Mouse (Mus musculus) liver, embryonic 13.5 days (tissue): ENCODE measurements at regions not wholly inside any gene's neighbourhood (a gene's known extent, or its start where the extent isn't known, plus 50 kb on each side); places are given as distances from the start of the nearest gene placed in this dataset.
A peak's percentile ranks its signal among the peaks of the same experiment; 100 is the strongest.

ENCODE experiments used
- ATAC-seq: fragments of 200-750 bp; cut with Nextera tagmentation; 2 replicates; pipeline ENCODE4 v1.8.0; 2017; ENCODE audit warnings: low read depth, mild to moderate bottlenecking, moderate number of reproducible peaks, moderate library complexity
- DNase-seq: peaks from one replicate; pipeline ENCODE4 v3.0.0; 2022
- H3K27ac ChIP-seq: fragments of 300-500 bp; sonication (generic); 2 replicates; pipeline ENCODE4 v1.5.1; 2015; ENCODE audit warnings: moderate library complexity, mild to moderate bottlenecking, inconsistent platforms
- H3K27me3 ChIP-seq: fragments of 300-500 bp; sonication (generic); 2 replicates; pipeline ENCODE4 v1.6.1; 2015; ENCODE audit warnings: mild to moderate bottlenecking, inconsistent platforms
- H3K36me3 ChIP-seq: fragments of 300-500 bp; sonication (generic); 2 replicates; pipeline ENCODE4 v1.6.1; 2015; ENCODE audit warnings: mild to moderate bottlenecking, inconsistent platforms
- H3K4me1 ChIP-seq: fragments of 300-500 bp; sonication (generic); replicated peaks from 2 replicates; pipeline ENCODE4 v1.6.1; 2015; ENCODE audit warnings: inconsistent platforms
- H3K4me2 ChIP-seq: fragments of 300-500 bp; sonication (generic); 2 replicates; pipeline ENCODE4 v1.6.1; 2015; ENCODE audit warnings: inconsistent platforms, mild to moderate bottlenecking, moderate library complexity
- H3K4me3 ChIP-seq: fragments of 300-500 bp; sonication (generic); replicated peaks from 2 replicates; pipeline ENCODE4 v1.5.1; 2015; ENCODE audit warnings: mild to moderate bottlenecking, inconsistent platforms
- H3K9ac ChIP-seq: fragments of 300-500 bp; sonication (generic); 2 replicates; pipeline ENCODE4 v1.6.1; 2015; ENCODE audit warnings: mild to moderate bottlenecking, inconsistent platforms
- H3K9me3 ChIP-seq: fragments of 300-500 bp; sonication (generic); replicated peaks from 2 replicates; pipeline ENCODE4 v1.6.1; 2016; ENCODE audit warnings: inconsistent platforms
- WGBS: fragments of 180-500 bp; shearing (Covaris S2); methylation state at CpG from one replicate; pipeline ENCODE4 v1.1.7; 2015; ENCODE audit not compliant: insufficient replicate concordance; 5-methylcytosine and 5-hydroxymethylcytosine counted together

GRCm38 (mm10) chr9:47313433-47313832, 216.5 kb upstream of the Cadm1 start:
- Histone ChIP-seq H3K4me2 (no peak overlapping the region), H3K4me3 (no peak overlapping the region), H3K27me3 (no peaks in the 10 kb centered on the region), H3K27ac (no peak overlapping the region), H3K36me3 (no peaks in the 10 kb centered on the region), H3K4me1 (no peaks in the 10 kb centered on the region), H3K9me3 (no peaks in the 10 kb centered on the region), H3K9ac (no peak overlapping the region)
- ATAC-seq (no peak), DNase-seq (no peak)
- WGBS = 61% methylated on average over 4 of the region's 4 CpGs

GRCm38 (mm10) chr9:47314236-47314635, 215.7 kb upstream of the Cadm1 start:
- Histone ChIP-seq H3K9ac (no peak overlapping the region), H3K27ac (no peak overlapping the region), H3K4me3 (no peak overlapping the region), H3K4me2 (no peak overlapping the region), H3K36me3 (no peaks in the 10 kb centered on the region), H3K27me3 (no peaks in the 10 kb centered on the region), H3K4me1 (no peaks in the 10 kb centered on the region), H3K9me3 (no peaks in the 10 kb centered on the region)
- DNase-seq (no peak), ATAC-seq (no peak)
- WGBS = 75% methylated on average over 1 of the region's 1 CpGs

- Histone ChIP-seq H3K27ac (no peak overlapping the region), H3K4me2 (no peak overlapping the region), H3K27me3 (no peaks in the 10 kb centered on the region), H3K9me3 (no peaks in the 10 kb centered on the region), H3K36me3 (no peaks in the 10 kb centered on the region), H3K4me1 (no peaks in the 10 kb centered on the region), H3K4me3 (no peak overlapping the region), H3K9ac (no peak overlapping the region)
- ATAC-seq = no peak
- DNase-seq = no peak
- 58% methylated on average over 1 of the region's 1 CpGs for WGBS
These were observed 209.6 kb upstream of the Cadm1 start for GRCm38 (mm10) chr9:47320345-47320744.

GRCm38 (mm10) chr9:47321106-47321789, 208.7 kb upstream of the Cadm1 start:
- ATAC-seq (peak; percentile 74), DNase-seq (no peak)
- 62% methylated on average over 10 of the region's 10 CpGs for WGBS
- H3K27me3 ChIP-seq = no peaks in the 10 kb centered on the region
- no peak overlapping the region for H3K4me3 ChIP-seq
- no peaks in the 10 kb centered on the region for H3K4me1 ChIP-seq
- H3K27ac ChIP-seq = peak overlapping the region; percentile 50; the same call in 1 of the 2 replicates
- H3K9me3 ChIP-seq = no peaks in the 10 kb centered on the region
- H3K4me2 ChIP-seq = no peak overlapping the region
- no peaks in the 10 kb centered on the region for H3K36me3 ChIP-seq
- H3K9ac ChIP-seq = no peak overlapping the region

GRCm38 (mm10) chr9:47322293-47322692, 207.7 kb upstream of the Cadm1 start:
- Histone ChIP-seq H3K4me3 (no peak overlapping the region), H3K36me3 (no peaks in the 10 kb centered on the region), H3K9me3 (no peaks in the 10 kb centered on the region), H3K27ac (no peak overlapping the region), H3K4me2 (no peak overlapping the region), H3K27me3 (no peaks in the 10 kb centered on the region), H3K9ac (no peak overlapping the region), H3K4me1 (no peaks in the 10 kb centered on the region)
- ATAC-seq = peak; percentile 52; the same call in 1 of the 2 replicates
- no peak for DNase-seq
- WGBS = 62% methylated on average over 5 of the region's 5 CpGs

GRCm38 (mm10) chr9:47323051-47323450, 206.9 kb upstream of the Cadm1 start:
- WGBS = 61% methylated on average over 5 of the region's 5 CpGs

GRCm38 (mm10) chr9:47327575-47327974, 202.4 kb upstream of the Cadm1 start:
- WGBS = 96% methylated on average over 2 of the region's 2 CpGs

More at GRCm38 (mm10) chr9:47323051-47323450, 206.9 kb upstream of the Cadm1 start:
- Histone ChIP-seq H3K4me1 (no peaks in the 10 kb centered on the region), H3K4me3 (no peak overlapping the region), H3K27ac (no peak overlapping the region), H3K9me3 (no peaks in the 10 kb centered on the region), H3K9ac (no peak overlapping the region), H3K36me3 (no peaks in the 10 kb centered on the region), H3K27me3 (no peaks in the 10 kb centered on the region), H3K4me2 (no peak overlapping the region)
- ATAC-seq (no peak), DNase-seq (no peak)

GRCm38 (mm10) chr9:47332929-47333328, 197.0 kb upstream of the Cadm1 start:
- Histone ChIP-seq H3K27me3 (no peaks in the 10 kb centered on the region), H3K27ac (no peak overlapping the region), H3K36me3 (no peaks in the 10 kb centered on the region), H3K4me3 (no peak overlapping the region), H3K4me1 (no peaks in the 10 kb centered on the region), H3K9me3 (no peaks in the 10 kb centered on the region), H3K4me2 (no peak overlapping the region), H3K9ac (no peak overlapping the region)
- ATAC-seq (no peak), DNase-seq (no peak)
- 40% methylated on average over 4 of the region's 4 CpGs for WGBS

More at GRCm38 (mm10) chr9:47327575-47327974, 202.4 kb upstream of the Cadm1 start:
- no peak for ATAC-seq
- Histone ChIP-seq H3K9ac (no peak overlapping the region), H3K36me3 (no peaks in the 10 kb centered on the region), H3K27ac (no peak overlapping the region), H3K27me3 (no peaks in the 10 kb centered on the region), H3K9me3 (no peaks in the 10 kb centered on the region), H3K4me3 (no peak overlapping the region), H3K4me1 (no peaks in the 10 kb centered on the region), H3K4me2 (no peak overlapping the region)
- no peak for DNase-seq

GRCm38 (mm10) chr9:47338221-47338620, 191.8 kb upstream of the Cadm1 start:
- no peaks in the 10 kb centered on the region for H3K27me3 ChIP-seq
- no peak overlapping the region for H3K4me2 ChIP-seq
- DNase-seq (no peak), ATAC-seq (no peak)
- H3K36me3 ChIP-seq = no peaks in the 10 kb centered on the region
- no peaks in the 10 kb centered on the region for H3K4me1 ChIP-seq
- H3K27ac ChIP-seq = no peak overlapping the region
- H3K9me3 ChIP-seq = no peaks in the 10 kb centered on the region
- WGBS = 47% methylated on average over 4 of the region's 4 CpGs
- H3K4me3 ChIP-seq = no peak overlapping the region
- H3K9ac ChIP-seq = no peak overlapping the region

- no peaks in the 10 kb centered on the region for H3K9me3 ChIP-seq
- no peak overlapping the region for H3K9ac ChIP-seq
- H3K27ac ChIP-seq = no peak overlapping the region
- H3K27me3 ChIP-seq = no peaks in the 10 kb centered on the region
- ATAC-seq (peak; percentile 59), DNase-seq (no peak)
- 41% methylated on average over 2 of the region's 2 CpGs for WGBS
- H3K4me2 ChIP-seq = no peak overlapping the region
- H3K4me3 ChIP-seq = no peak overlapping the region
- H3K36me3 ChIP-seq = no peaks in the 10 kb centered on the region
- H3K4me1 ChIP-seq = peaks cover 7% of the 10 kb centered on the region
These were observed 183.4 kb upstream of the Cadm1 start for GRCm38 (mm10) chr9:47346527-47347111.

GRCm38 (mm10) chr9:47350301-47350700, 179.7 kb upstream of the Cadm1 start:
- H3K27ac ChIP-seq = no peak overlapping the region

GRCm38 (mm10) chr9:47351036-47351435, 178.9 kb upstream of the Cadm1 start:
- no peaks in the 10 kb centered on the region for H3K27me3 ChIP-seq
- DNase-seq = no peak

More at GRCm38 (mm10) chr9:47350301-47350700, 179.7 kb upstream of the Cadm1 start:
- no peaks in the 10 kb centered on the region for H3K9me3 ChIP-seq
- ATAC-seq (no peak), DNase-seq (no peak)
- no peaks in the 10 kb centered on the region for H3K36me3 ChIP-seq
- no peaks in the 10 kb centered on the region for H3K27me3 ChIP-seq
- H3K9ac ChIP-seq = no peak overlapping the region
- no peak overlapping the region for H3K4me3 ChIP-seq
- 44% methylated on average over 5 of the region's 5 CpGs for WGBS
- peaks cover 7% of the 10 kb centered on the region for H3K4me1 ChIP-seq
- no peak overlapping the region for H3K4me2 ChIP-seq

More at GRCm38 (mm10) chr9:47351036-47351435, 178.9 kb upstream of the Cadm1 start:
- 65% methylated on average over 6 of the region's 6 CpGs for WGBS
- Histone ChIP-seq H3K9me3 (no peaks in the 10 kb centered on the region), H3K36me3 (no peaks in the 10 kb centered on the region), H3K4me2 (no peak overlapping the region), H3K4me1 (peaks cover 5% of the 10 kb centered on the region), H3K4me3 (no peak overlapping the region), H3K27ac (no peak overlapping the region), H3K9ac (no peak overlapping the region)
- ATAC-seq = no peak
